Mouse (Mus musculus) small intestine, adult 2 months (tissue): ENCODE measurements around the gene Ankrd27. TPM values are rescaled to one million over a fixed set of nuclear protein-coding genes. Genes with fewer than 3 reads are reported as not detected.

Experiments
- H3K27ac ChIP-seq: fragments of 200-500 bp; 2 replicates; pipeline ENCODE4 v1.5.1; 2012; ENCODE audit warnings: low read depth, low read length, control low read depth, inconsistent platforms; ENCODE audit not compliant: insufficient read depth
- H3K27me3 ChIP-seq: fragments of 200-500 bp; 2 replicates; pipeline ENCODE4 v1.6.1; 2012; ENCODE audit warnings: mild to moderate bottlenecking, moderate library complexity, low read length, inconsistent platforms; ENCODE audit not compliant: control insufficient read depth, insufficient read depth
- H3K36me3 ChIP-seq: fragments of 200-500 bp; 2 replicates; pipeline ENCODE4 v1.6.1; 2012; ENCODE audit warnings: mild to moderate bottlenecking, low read length, control low read depth, inconsistent platforms; ENCODE audit not compliant: control insufficient read depth, insufficient read depth
- H3K4me1 ChIP-seq: fragments of 200-500 bp; 2 replicates; pipeline ENCODE4 v1.6.1; 2012; ENCODE audit warnings: low read length, inconsistent platforms, mixed read lengths; ENCODE audit not compliant: control insufficient read depth, insufficient read depth, insufficient read length
- H3K4me3 ChIP-seq: fragments of 200-500 bp; 2 replicates; pipeline ENCODE4 v1.5.1; 2012; ENCODE audit warnings: low read depth, mild to moderate bottlenecking, control low read depth, inconsistent platforms, low read length, moderate library complexity
- CTCF ChIP-seq: fragments of 200-500 bp; IDR thresholded peaks from 2 replicates; pipeline ENCODE4 v1.5.1; 2012; ENCODE audit warnings: low read depth, mild to moderate bottlenecking, control low read depth, inconsistent platforms, low read length, moderate library complexity, mixed read lengths; ENCODE audit not compliant: insufficient replicate concordance, insufficient read length; ENCODE audit errors: extremely low read depth
- POLR2A ChIP-seq: fragments of 200-500 bp; IDR thresholded peaks from 2 replicates; pipeline ENCODE4 v1.6.1; 2012; ENCODE audit warnings: low read depth, mild to moderate bottlenecking, control low read depth, inconsistent platforms, low read length, moderate library complexity
- WGBS: fragments of 180-500 bp; shearing (Covaris S2); methylation state at CpG from one replicate; pipeline ENCODE4 v1.1.7; 2018; 5-methylcytosine and 5-hydroxymethylcytosine counted together
- polyA plus RNA-seq: library from polyadenylated mRNA; depleted of rRNA; stranded (reverse); fragments of >200 nt; gene quantifications from 2 replicates; pipeline ENCODE4 v1.2.3, GENCODE M21; 2012

Gene Ankrd27
- polyA plus RNA-seq, 1 experiment, result 13.5 TPM

GRCm38 (mm10) chr7:35627371-35627770 lies 41.3 kb downstream of the Ankrd27 start:
- H3K4me1 ChIP-seq, result no peaks in the 10 kb centered on the region
- no peaks in the 10 kb centered on the region for H3K27me3 ChIP-seq
- TF ChIP-seq CTCF (no peak), POLR2A (no peak)
- H3K36me3 ChIP-seq, result peaks cover 13% of the 10 kb centered on the region
- 94% methylated on average over 10 of the region's 10 CpGs for WGBS
- H3K27ac ChIP-seq, result no peak overlapping the region
- no peak overlapping the region for H3K4me3 ChIP-seq

- 77% methylated on average over 5 of the region's 5 CpGs for WGBS
- Histone ChIP-seq H3K36me3 (peaks cover 13% of the 10 kb centered on the region), H3K27ac (no peak overlapping the region), H3K27me3 (no peaks in the 10 kb centered on the region), H3K4me3 (no peak overlapping the region), H3K4me1 (no peaks in the 10 kb centered on the region)
- TF ChIP-seq POLR2A (no peak), CTCF (peak; percentile 91; the same call in 1 of the 2 replicates)
Measured at GRCm38 (mm10) chr7:35628496-35628895, 42.5 kb downstream of the Ankrd27 start.

- Histone ChIP-seq H3K36me3 (peaks cover 35% of the 10 kb centered on the region), H3K4me1 (no peaks in the 10 kb centered on the region), H3K27me3 (no peaks in the 10 kb centered on the region), H3K27ac (no peak overlapping the region), H3K4me3 (no peak overlapping the region)
- TF ChIP-seq POLR2A, result no peak
- TF ChIP-seq CTCF, result peak; percentile 63; the same call in 1 of the 2 replicates
- 69% methylated on average over 6 of the region's 6 CpGs for WGBS
Measured at GRCm38 (mm10) chr7:35636229-35636628, 50.2 kb downstream of the Ankrd27 start.

- WGBS, result 96% methylated on average over 9 of the region's 9 CpGs
- Histone ChIP-seq H3K27me3 (no peaks in the 10 kb centered on the region), H3K27ac (no peak overlapping the region), H3K4me3 (no peak overlapping the region), H3K36me3 (peaks cover 37% of the 10 kb centered on the region), H3K4me1 (no peaks in the 10 kb centered on the region)
- TF ChIP-seq POLR2A (no peak), CTCF (no peak)
Measured at GRCm38 (mm10) chr7:35636874-35637273, 50.8 kb downstream of the Ankrd27 start.

DNA sequence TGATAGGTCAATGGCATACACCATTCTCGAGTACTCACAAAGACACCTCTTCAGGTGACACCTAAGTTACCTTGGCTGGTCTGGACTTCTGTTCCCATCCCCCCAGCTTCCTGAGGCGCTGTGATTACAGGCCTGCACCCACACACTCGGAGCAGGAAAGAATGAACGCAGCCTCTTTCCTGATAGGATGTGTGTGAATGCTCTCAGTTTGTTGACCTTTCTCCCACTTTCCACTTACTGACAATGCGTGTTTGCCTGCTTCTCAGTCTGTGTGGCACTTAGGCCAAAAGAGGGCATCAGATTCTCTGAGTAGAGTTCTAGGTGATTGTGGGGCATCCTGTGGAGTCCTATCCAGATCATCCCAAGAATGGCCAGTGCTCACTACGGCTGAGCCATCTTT lies 54.0 kb downstream of the Ankrd27 start:
- TF ChIP-seq CTCF (no peak), POLR2A (no peak)
- H3K4me3 ChIP-seq, result no peak overlapping the region
- no peaks in the 10 kb centered on the region for H3K27me3 ChIP-seq
- peaks cover 46% of the 10 kb centered on the region for H3K36me3 ChIP-seq
- no peaks in the 10 kb centered on the region for H3K4me1 ChIP-seq
- 72% methylated on average over 6 of the region's 6 CpGs for WGBS
- H3K27ac ChIP-seq, result no peak overlapping the region

GRCm38 (mm10) chr7:35646317-35647081 lies 60.5 kb downstream of the Ankrd27 start:
- 7% methylated on average over 34 of the region's 34 CpGs for WGBS
- Histone ChIP-seq H3K4me1 (peaks cover 2% of the 10 kb centered on the region; the same call in 1 of the 2 replicates), H3K36me3 (peaks cover 16% of the 10 kb centered on the region), H3K4me3 (peak overlapping the region; percentile 90), H3K27me3 (no peaks in the 10 kb centered on the region), H3K27ac (no peak overlapping the region)
- TF ChIP-seq POLR2A (no peak), CTCF (no peak)

DNA sequence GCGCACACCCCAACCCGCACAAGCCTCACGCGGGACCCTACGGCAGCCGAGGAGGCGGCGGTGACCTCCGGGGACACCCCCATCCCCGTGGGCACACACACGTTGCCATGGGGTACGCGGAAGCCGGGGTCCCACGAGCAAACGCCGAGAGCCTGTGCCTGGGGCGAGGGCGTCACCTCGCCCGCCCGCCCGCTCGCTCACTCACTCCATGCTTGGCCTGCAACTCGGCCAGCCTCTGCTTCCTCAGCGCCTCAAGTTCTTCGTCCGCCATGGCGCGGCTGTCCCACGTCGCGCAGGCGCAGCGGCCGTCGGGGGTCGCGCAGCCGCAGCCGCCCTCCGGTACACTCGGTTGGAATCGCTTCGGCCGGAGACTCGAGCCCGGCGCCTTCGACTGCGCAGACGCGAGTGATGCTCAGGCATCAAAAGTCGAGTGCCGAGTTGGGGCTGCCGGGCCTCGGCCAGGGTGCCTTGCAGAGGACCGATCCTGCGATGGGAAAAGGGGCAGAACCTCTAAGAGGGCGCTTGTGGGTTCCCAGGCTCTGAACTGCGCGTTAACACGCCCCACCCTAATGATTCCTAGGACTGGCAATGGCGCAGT lies 61.2 kb downstream of the Ankrd27 start, which contains the start of gene Pdcd5:
Gene Pdcd5, minus strand, starts transcription at position 421 of the 598 bp plus-strand sequence.
- Histone ChIP-seq H3K4me3 (peak within 1 kb of the TSS; percentile 90), H3K27ac (no peak within 1 kb of the TSS), H3K36me3 (peaks cover 13% of the 10 kb centered on the region), H3K27me3 (no peaks in the 10 kb centered on the region), H3K4me1 (peaks cover 2% of the 10 kb centered on the region; the same call in 1 of the 2 replicates)
- TF ChIP-seq POLR2A (peak; percentile 53; the same call in 1 of the 2 replicates), CTCF (no peak)
- 0% methylated on average over 64 of the region's 64 CpGs for WGBS
